5 mouse cellular contexts compared by ENCODE assay signal in the genomic region with DNA sequence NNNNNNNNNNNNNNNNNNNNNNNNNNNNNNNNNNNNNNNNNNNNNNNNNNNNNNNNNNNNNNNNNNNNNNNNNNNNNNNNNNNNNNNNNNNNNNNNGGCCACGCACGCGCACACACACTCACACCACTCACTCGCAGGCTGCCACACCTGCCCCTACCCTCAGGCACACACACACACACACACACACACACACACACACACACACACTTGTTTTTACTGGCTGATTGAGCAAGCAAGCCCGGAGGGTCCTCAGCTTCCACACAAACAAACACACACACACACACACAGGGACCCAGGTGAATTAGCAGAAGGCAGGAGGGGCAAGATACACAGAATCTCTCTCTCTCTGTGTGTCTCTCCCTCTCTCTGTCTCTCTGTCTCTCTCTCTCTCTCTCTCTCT.
DNase-seq lines count a peak whose midpoint lies in the region.

No protein-coding gene starts in this region.

- peak; percentile 76 for DNase-seq in heart, adult 11 months
- peak; percentile 2 for DNase-seq in kidney, adult 18-20 months
- DNase-seq in lung, postnatal 4 days, result peak; percentile 3 to 19
- DNase-seq in testis, postnatal 14 days (ENCODE audit: low spot score), result peak; percentile 1
- DNase-seq in thymus, postnatal 4 days, result peak; percentile 8

Comparison
In these comparisons a context has a peak if more than half of its experiments do, and no peak if none do; other contexts are left out.
1. Peak in every context shown above with its lines: DNase-seq.
2. DNase-seq: peak in every context shown above with its lines; median percentile 76 in heart, adult 11 months; 11 in lung, postnatal 4 days; 8 in thymus, postnatal 4 days; 2 in kidney, adult 18-20 months; 1 in testis, postnatal 14 days.